Mouse (Mus musculus) testis, adult 2 months (tissue): Measurements from ENCODE around the gene Pnpla7.

Source experiments
- CTCF ChIP-seq: fragments of 200-500 bp; IDR thresholded peaks from 2 replicates; pipeline ENCODE4 v1.5.1; 2012; ENCODE audit warnings: low read depth, mild to moderate bottlenecking, inconsistent platforms, low read length, moderate library complexity; ENCODE audit not compliant: control insufficient read depth, insufficient read depth, insufficient replicate concordance
- POLR2A ChIP-seq: fragments of 200-500 bp; IDR thresholded peaks from 2 replicates; pipeline ENCODE4 v1.6.1; 2012; ENCODE audit warnings: low read depth, mild to moderate bottlenecking, inconsistent platforms, low read length, moderate library complexity; ENCODE audit not compliant: control insufficient read depth

DNA sequence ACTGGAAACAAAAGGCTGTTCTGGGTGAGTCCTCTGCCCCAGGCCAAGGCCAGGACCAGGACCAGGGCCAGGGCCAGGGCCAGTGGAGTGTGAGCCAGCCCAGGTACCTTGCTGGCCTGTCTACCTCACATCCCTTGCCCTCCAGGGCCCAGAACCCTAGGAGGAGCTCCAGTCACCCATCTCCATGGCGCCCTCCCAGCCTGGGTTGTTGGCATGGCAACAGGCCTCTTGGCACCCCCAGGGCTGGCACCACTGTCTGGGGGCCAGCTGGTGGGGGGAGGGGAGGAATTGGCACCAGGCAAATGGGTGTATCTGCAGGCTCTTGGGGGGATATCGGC, 79.2 kb downstream of the Pnpla7 start:
- TF ChIP-seq POLR2A (no peak), CTCF (no peak)
